Mouse (Mus musculus): Measurements from ENCODE around the gene Tnfrsf26. TPM values are rescaled to one million over a fixed set of nuclear protein-coding genes. Genes with fewer than 3 reads are reported as not detected.
"Not testable (repeated sequence)": the region's sequence is repeated elsewhere in the genome, so short reads cannot be mapped to it uniquely, and the experiment has no call there.

The Tnfrsf26 gene
- polyA plus RNA-seq (2017; shearing (Covaris generic)) = 100 to 1,000 TPM in 1 of 2 experiments, 10 to 100 TPM in 1; 96.1 to 107 TPM

GRCm38 (mm10) chr7:143628540-143628939, at the start of gene Tnfrsf26:
Tnfrsf26 (minus strand) TSS chr7:143628722.
- peak; percentile 40 for ATAC-seq

DNA sequence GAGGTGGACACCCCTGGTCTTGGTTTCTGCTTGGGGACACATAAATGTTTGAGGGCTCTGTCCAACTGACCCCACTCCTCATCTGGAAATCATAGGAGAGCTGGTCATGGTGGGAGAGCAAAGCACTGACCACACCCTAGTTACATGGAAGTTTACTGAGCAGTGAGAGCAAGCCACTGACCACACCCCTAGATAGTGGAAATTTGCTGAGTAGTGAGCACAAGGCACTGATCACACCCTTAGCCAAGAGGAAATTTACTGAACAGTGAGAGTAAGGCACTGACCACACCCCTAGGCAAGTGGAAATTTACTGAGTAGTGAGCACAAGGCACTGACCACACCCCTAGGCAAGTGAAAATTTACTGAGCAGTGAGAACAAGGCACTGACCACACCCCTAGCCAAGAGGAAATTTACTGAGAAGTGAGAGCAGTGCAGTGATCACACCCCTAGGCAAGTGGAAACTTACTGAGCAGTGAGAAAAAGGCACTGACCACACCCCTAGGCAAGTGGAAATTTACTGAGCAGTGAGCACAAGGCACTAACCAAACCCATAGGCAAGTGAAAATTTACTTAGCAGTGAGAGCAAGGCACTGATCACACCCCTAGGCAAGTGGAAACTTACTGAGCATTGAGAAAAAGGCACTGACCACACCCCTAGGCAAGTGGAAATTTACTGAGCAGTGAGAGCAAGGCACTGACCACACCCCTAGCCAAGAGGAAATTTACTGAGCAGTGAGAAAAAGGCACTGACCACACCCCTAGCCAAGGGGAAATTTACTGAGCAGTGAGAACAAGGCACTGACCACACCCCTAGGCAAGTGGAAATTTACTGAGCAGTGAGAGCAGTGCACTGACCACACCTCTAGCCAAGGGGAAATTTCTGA, 38.1 kb upstream of the Tnfrsf26 start:
- ATAC-seq = no peak

GRCm38 (mm10) chr7:143663470-143663869, 34.9 kb upstream of the Tnfrsf26 start:
- ATAC-seq = no peak

DNA sequence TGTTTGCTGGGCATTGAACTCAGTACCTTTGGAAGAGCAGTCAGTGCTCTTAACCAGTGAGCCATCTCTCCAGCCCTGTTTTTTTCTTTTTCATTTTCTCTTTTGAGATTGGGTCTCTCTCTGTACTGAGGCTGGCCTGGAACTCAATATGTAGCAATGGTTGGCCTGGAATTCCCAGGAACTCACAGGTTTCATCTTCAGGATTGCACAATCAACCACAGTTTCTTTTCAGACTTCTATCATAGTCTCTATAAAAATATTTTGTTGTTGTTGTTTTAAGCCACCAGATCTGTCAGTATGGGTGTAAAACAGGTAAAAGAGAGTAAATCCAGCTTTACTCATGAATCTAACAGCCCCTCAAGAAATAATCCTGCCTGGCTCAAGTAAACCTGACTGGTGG, 32.3 kb upstream of the Tnfrsf26 start:
- no peak for ATAC-seq

GRCm38 (mm10) chr7:143649769-143650346, 21.3 kb upstream of the Tnfrsf26 start:
- ATAC-seq = not testable (repeated sequence)

DNA sequence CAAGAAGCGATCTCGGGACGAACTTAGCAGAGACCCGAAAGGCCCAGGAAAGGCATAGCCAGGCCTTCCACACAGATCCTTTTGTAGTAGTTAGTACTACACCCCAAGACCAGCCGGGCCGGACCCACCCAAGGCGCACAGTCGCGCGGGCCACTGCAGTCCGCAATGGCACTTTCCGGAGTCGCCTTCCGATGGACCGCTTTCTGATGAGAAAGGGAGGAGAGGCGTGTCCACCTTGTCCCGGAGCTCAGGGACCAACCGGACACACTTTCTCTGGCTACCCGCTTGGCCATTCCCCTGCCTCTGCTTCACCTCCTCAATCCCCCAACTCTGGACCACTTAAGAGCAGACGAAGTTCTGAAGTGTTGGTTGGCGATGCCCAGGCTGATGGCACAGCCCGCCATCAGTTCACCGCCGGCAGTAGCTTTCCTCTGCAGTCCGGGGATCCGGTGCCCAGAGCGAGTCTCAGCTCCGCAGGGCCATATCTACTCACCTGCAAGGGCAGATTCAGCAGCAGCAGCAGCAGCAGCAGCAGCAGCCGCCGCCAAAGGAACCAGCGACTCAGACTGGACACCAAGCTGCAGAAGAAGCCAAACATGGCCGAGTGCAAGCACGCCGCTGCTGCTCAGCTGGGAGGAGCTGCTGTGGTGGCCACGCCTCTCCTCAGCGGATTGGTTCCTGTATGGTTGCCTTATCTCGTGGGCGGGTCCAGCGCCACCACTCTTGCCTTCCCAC, 20.7 kb upstream of the Tnfrsf26 start, which contains the start of gene Tnfrsf22:
Gene Tnfrsf22 (minus strand): TSS at position 628 of the 735 bp plus-strand sequence.
- ATAC-seq = peak; percentile 100

- peak; percentile 57 for ATAC-seq
Observed at GRCm38 (mm10) chr7:143643949-143644348, 15.4 kb upstream of the Tnfrsf26 start.

DNA sequence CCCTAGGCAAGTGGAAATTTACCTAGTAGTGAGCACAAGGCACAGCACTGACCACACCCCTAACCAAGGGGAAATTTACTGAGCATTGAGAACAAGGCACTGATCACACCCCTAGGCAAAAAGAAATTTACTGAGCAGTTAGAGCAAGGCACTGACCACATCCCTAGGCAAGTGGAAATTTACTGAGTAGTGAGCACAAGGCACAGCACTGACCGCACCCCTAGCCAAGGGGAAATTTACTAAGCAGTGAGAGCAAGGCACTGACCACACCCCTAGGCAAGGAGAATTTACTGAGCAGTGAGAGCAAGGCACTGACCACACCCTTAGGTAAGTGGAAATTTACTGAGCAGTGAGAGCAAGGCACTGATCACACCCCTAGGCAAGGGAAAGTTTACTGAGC, 8.2 kb upstream of the Tnfrsf26 start:
- ATAC-seq = no peak

DNA sequence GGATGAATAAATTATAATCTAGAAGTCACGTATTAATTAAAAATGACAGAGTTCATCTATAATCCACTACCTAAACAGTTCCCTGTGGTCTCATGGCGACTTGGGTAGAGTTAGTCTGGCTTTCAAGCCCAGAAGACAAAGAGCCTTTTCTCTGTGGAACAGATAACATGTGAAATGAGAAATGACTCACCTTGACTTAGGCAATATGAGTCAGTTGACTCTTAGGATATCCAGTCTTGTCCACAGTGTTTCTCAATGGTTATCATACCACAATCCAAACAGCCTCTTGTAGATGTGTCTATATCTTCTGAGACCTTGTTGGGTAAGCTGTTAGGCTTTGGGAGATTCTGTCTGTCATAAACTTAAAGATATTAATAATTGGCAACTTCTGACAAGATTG, 3.0 kb upstream of the Tnfrsf26 start:
- no peak for ATAC-seq

DNA sequence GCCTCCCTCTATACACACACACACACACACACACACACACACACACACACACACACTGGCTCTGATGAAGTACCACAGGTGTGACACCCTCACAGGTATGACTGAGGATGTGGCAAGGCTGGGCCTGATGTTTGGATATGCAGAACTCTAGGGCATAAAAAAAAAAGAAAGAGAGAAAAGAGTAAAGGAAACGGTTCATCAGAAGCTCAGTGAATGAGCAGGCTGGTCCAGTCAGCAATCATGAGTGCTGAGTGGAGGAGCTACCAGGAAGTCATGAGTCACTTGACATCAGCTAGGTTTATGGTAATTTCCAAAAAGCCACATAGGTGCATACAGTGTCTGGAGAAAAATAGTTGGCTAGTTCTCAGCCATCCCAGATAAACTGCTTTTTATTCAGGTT, 979 bp upstream of the Tnfrsf26 start:
- ATAC-seq = peak; percentile 70

- peak; percentile 11 for ATAC-seq
Observed at GRCm38 (mm10) chr7:143627555-143628286, 801 bp downstream of the Tnfrsf26 start.

- peak; percentile 17 for ATAC-seq
Observed at GRCm38 (mm10) chr7:143626178-143626577, 2.3 kb downstream of the Tnfrsf26 start.

- peak; percentile 8 for ATAC-seq
Observed at GRCm38 (mm10) chr7:143625151-143625550, 3.4 kb downstream of the Tnfrsf26 start.

DNA sequence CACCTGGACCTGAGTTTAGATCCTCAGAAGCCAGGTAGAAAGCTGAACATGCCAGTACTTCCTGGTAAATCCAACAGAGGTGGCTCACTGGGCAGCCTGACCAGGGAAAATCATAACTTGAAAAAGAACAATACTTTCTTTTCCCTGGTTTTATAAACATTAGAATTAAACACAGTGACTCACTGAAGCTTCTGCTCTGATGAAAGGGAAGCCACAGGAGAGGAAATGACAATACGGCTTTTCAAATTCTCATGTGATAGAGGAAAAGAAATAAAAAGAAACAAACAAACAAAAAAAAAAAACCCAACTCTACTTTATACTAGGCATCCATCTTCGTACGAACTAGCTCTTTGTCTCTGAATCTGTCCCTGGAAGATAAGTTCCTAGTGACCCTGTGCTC, 4.0 kb downstream of the Tnfrsf26 start:
- peak; percentile 2 for ATAC-seq

DNA sequence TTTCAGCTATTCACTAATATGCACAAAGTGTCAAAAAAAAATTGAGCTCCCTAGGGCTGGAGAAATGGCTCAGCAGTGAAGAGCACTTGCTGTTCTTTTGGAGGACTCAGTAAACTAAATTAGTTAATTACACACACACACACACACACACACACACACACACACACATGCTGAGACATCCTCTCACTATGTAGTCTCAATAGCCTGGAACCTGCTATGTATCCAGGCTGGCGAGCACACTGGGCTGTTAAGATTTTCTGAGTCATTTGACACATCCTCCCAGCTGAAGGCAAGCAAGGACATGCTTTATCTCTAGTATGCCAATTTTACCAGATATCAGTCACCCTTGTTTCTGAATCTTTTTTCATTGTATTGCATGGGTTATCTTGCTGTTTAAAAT, 7.6 kb downstream of the Tnfrsf26 start:
- ATAC-seq = no peak

DNA sequence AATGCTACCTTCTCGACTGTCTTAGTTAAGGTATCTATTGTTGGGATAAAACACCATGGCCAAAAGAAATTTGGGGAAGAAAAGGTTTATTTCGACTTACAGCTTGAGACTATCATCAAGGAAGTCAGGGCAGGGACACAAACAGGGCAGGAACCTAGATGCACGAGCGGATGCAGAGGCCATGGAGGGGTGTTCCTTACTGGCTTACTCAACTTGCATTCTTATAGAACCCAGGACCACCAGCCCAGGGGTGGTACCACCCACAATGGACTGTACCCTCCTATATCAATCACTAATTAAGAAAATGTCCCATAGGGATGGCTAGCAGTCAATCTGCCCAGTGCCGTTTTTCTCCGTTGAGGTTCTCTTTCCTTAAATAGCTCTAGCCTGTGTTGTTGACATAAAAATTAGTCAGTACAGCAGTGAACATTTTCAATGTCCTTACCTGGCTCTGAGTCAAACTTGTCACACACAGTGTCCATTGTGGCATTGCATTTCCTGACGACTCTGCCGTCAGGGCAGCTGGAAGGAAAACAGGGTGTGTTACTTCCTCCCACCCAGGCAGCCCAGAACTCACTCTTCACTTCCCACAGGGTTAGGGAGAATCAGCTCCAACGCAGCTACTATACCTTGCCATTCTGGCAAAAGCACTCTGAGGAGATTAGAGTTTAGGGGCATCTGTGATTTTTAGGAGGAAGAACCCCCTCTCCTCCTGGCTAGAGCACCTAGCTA, 14.0 kb downstream of the Tnfrsf26 start:
- no peak for ATAC-seq

- no peak for ATAC-seq
Observed at GRCm38 (mm10) chr7:143612215-143612614, 16.3 kb downstream of the Tnfrsf26 start.

- ATAC-seq = no peak
Observed at GRCm38 (mm10) chr7:143605321-143605720, 23.2 kb downstream of the Tnfrsf26 start.

DNA sequence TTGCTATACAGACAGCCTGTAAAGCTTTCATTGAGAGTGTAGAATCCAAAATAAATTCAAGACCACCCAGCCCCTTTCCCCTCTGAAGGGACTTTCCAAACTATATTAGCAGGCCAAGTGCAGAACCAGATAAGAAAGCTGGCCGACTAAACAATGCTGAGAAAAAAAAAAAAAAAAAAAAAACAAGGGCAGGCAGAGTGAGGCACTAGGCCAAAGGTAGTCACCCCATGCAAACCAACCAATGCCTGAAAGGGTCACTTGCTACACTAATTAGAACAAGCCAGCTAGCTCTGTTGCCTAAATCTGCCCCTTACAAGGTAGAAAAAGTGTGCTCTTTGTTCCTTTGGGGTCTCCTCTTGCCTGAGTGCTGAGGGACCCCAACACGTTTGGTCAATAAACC, 23.6 kb downstream of the Tnfrsf26 start:
- no peak for ATAC-seq

GRCm38 (mm10) chr7:143601705-143602104, 26.8 kb downstream of the Tnfrsf26 start:
- ATAC-seq = no peak

DNA sequence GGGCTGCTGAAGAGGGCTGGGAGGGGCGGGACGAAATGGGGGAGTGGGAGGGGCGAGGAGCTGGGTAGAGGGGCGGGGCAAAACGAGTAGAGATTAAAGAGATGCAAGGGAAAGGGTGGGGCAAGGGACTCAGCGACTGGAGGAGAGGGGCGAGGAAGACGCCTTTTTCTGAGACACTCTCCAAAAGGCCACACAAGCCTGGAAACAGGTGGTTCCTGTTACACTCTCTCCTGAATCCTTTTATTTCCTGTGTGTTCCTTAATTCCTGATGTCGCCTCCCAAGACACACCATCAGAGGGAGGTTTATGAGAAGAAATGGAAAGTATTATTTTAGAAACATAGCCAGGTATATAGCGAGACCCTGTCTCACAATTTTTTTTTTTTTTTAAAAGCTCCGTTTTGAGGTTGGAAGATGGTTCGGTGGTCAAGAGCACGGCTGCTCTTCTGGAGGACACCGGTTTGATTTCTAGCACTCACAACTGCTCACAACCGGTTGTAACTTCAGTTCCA, 28.2 kb downstream of the Tnfrsf26 start:
- no peak for ATAC-seq
